Mouse (Mus musculus) CH12.LX (cell line): ENCODE measurements at regions not wholly inside any gene's neighbourhood (a gene's known extent, or its start where the extent isn't known, plus 50 kb on each side); places are given as distances from the start of the nearest gene placed in this dataset.

Source experiments
- DNase-seq: peaks from one replicate; pipeline ENCODE4 v3.0.0-alpha.2; 2013; ENCODE audit errors: extremely low read depth
- H3K27ac ChIP-seq: 2 replicates; pipeline ENCODE4 v1.5.1; 2012; ENCODE audit warnings: low read depth, mild to moderate bottlenecking, control low read depth, moderate library complexity; ENCODE audit not compliant: insufficient read depth
- H3K27me3 ChIP-seq: replicated peaks from 2 replicates; pipeline ENCODE3; 2012; ENCODE audit warnings: inconsistent platforms
- H3K36me3 ChIP-seq, 2 experiments: replicated peaks in 1 of 2; 2 replicates each; pipeline versions ENCODE3 to v1.6.1; 2012; ENCODE audit warnings: inconsistent platforms in 1 of 2, low read length in 1 of 2, mild to moderate bottlenecking in 1 of 2, mixed read lengths in 1 of 2, moderate library complexity in 1 of 2; ENCODE audit not compliant: control insufficient read depth in 1 of 2, insufficient read depth in 1 of 2
- H3K4me1 ChIP-seq, 2 experiments: 2 replicates each; pipeline ENCODE4 v1.6.1; 2012; ENCODE audit warnings: inconsistent platforms in 1 of 2, moderate library complexity in 1 of 2; ENCODE audit not compliant: insufficient read depth in 2 of 2, control insufficient read depth in 1 of 2
- H3K4me2 ChIP-seq: 2 replicates; pipeline ENCODE4 v1.6.1; 2012; ENCODE audit warnings: low read depth, mild to moderate bottlenecking, control low read depth; ENCODE audit not compliant: poor library complexity, insufficient read depth, severe bottlenecking
- H3K4me3 ChIP-seq, 3 experiments: fragments of 150-350 bp in 1 of 3; sonication (generic) in 1 of 3; replicated peaks in 1 of 3; 2 replicates each; pipeline versions ENCODE3 to v1.5.1; 2011 to 2012; ENCODE audit warnings: low read depth in 2 of 3, low read length in 2 of 3, mild to moderate bottlenecking in 2 of 3, moderate library complexity in 2 of 3, control low read depth in 1 of 3, improper control_type of control experiment in 1 of 3, inconsistent platforms in 1 of 3, mixed read lengths in 1 of 3; ENCODE audit not compliant: poor library complexity in 1 of 3
- H3K79me2 ChIP-seq: replicated peaks from 2 replicates; pipeline ENCODE4 v1.6.1; 2012; ENCODE audit warnings: mild to moderate bottlenecking, moderate library complexity; ENCODE audit not compliant: control insufficient read depth, poor library complexity, insufficient read depth, severe bottlenecking; ENCODE audit errors: extremely low read depth
- H3K9ac ChIP-seq: 2 replicates; pipeline ENCODE4 v1.6.1; 2012; ENCODE audit warnings: low read depth, mild to moderate bottlenecking, control low read depth, moderate library complexity; ENCODE audit not compliant: insufficient read depth
- H3K9me3 ChIP-seq: replicated peaks from 2 replicates; pipeline ENCODE3; 2012; ENCODE audit warnings: low read length, inconsistent platforms, mixed read lengths
- BHLHE40 ChIP-seq: IDR thresholded peaks from 2 replicates; pipeline ENCODE4 v1.6.1; 2011; ENCODE audit warnings: mild to moderate bottlenecking, low read depth, low read length, improper control_type of control experiment
- CTCF ChIP-seq, 2 experiments: IDR thresholded peaks in 1 of 2; conservative IDR thresholded peaks in 1 of 2; 2 replicates each; pipeline ENCODE4 v1.5.1; 2011 to 2012; ENCODE audit warnings: low read depth in 2 of 2, low read length in 2 of 2, improper control_type of control experiment in 1 of 2, inconsistent platforms in 1 of 2, mild to moderate bottlenecking in 1 of 2, moderate library complexity in 1 of 2
- E2F4 ChIP-seq: IDR thresholded peaks from 2 replicates; pipeline ENCODE4 v1.6.1; 2011; ENCODE audit warnings: low read depth, low read length, improper control_type of control experiment; ENCODE audit not compliant: insufficient replicate concordance
- ELF1 ChIP-seq: IDR thresholded peaks from 2 replicates; pipeline ENCODE4 v1.6.1; 2014; ENCODE audit warnings: low read depth, mild to moderate bottlenecking, inconsistent platforms, low read length, improper control_type of control experiment
- EP300 ChIP-seq: IDR thresholded peaks from 2 replicates; pipeline ENCODE4 v1.6.1; 2011; ENCODE audit warnings: low read length, improper control_type of control experiment
- ETS1 ChIP-seq: conservative IDR thresholded peaks from 2 replicates; pipeline ENCODE4 v1.6.1; 2012; ENCODE audit warnings: low read depth, mild to moderate bottlenecking, inconsistent platforms, low read length, improper control_type of control experiment, moderate library complexity
- HCFC1 ChIP-seq: IDR thresholded peaks from 2 replicates; pipeline ENCODE4 v1.6.1; 2012; ENCODE audit warnings: low read depth, mild to moderate bottlenecking, inconsistent platforms, low read length, improper control_type of control experiment
- MAZ ChIP-seq: IDR thresholded peaks from 2 replicates; pipeline ENCODE4 v1.6.1; 2012; ENCODE audit warnings: low read depth, mild to moderate bottlenecking, inconsistent platforms, low read length, improper control_type of control experiment, moderate library complexity
- MEF2A ChIP-seq: IDR thresholded peaks from 2 replicates; pipeline ENCODE4 v1.6.1; 2014; ENCODE audit warnings: low read depth, mild to moderate bottlenecking, inconsistent platforms, low read length, improper control_type of control experiment, borderline replicate concordance
- MXI1 ChIP-seq: IDR thresholded peaks from 2 replicates; pipeline ENCODE4 v1.6.1; 2011; ENCODE audit warnings: mild to moderate bottlenecking, low read depth, low read length, improper control_type of control experiment
- PAX5 ChIP-seq: IDR thresholded peaks from 2 replicates; pipeline ENCODE4 v1.6.1; 2012; ENCODE audit warnings: low read length, inconsistent platforms, mixed read lengths
- POLR2AphosphoS2 ChIP-seq: IDR thresholded peaks from 2 replicates; pipeline ENCODE4 v1.6.1; 2011; ENCODE audit warnings: low read depth, low read length, improper control_type of control experiment
- RAD21 ChIP-seq: IDR thresholded peaks from 2 replicates; pipeline ENCODE4 v1.6.1; 2011; ENCODE audit warnings: low read depth, mild to moderate bottlenecking, low read length, improper control_type of control experiment, moderate library complexity
- SMC3 ChIP-seq: IDR thresholded peaks from 2 replicates; pipeline ENCODE4 v1.6.1; 2011; ENCODE audit warnings: low read depth, low read length, improper control_type of control experiment
- TBP ChIP-seq: conservative IDR thresholded peaks from 2 replicates; pipeline ENCODE4 v1.6.1; 2011; ENCODE audit warnings: low read depth, low read length, improper control_type of control experiment
- UBTF ChIP-seq: IDR thresholded peaks from 2 replicates; pipeline ENCODE4 v1.6.1; 2012; ENCODE audit warnings: low read depth, mild to moderate bottlenecking, inconsistent platforms, low read length, improper control_type of control experiment, moderate library complexity
- USF1 ChIP-seq: IDR thresholded peaks from 2 replicates; pipeline ENCODE4 v1.6.1; 2014; ENCODE audit warnings: low read depth, mild to moderate bottlenecking, inconsistent platforms, low read length, improper control_type of control experiment
- USF2 ChIP-seq: conservative IDR thresholded peaks from 2 replicates; pipeline ENCODE4 v1.6.1; 2011; ENCODE audit warnings: low read depth, low read length, improper control_type of control experiment
- ZKSCAN1 ChIP-seq: IDR thresholded peaks from 2 replicates; pipeline ENCODE4 v1.6.1; 2012; ENCODE audit warnings: low read depth, inconsistent platforms, low read length, improper control_type of control experiment, borderline replicate concordance
- ZMIZ1 ChIP-seq: IDR thresholded peaks from 2 replicates; pipeline ENCODE4 v1.6.1; 2012; ENCODE audit warnings: low read depth, mild to moderate bottlenecking, inconsistent platforms, low read length, improper control_type of control experiment
- ZNF384 ChIP-seq: IDR thresholded peaks from 2 replicates; pipeline ENCODE4 v1.6.1; 2012; ENCODE audit warnings: low read depth, low read length, improper control_type of control experiment, inconsistent platforms
- dilution Hi-C: fragments of 300-500 bp; cut with MboI; formaldehyde crosslinking; loops from 2 replicates; pipeline ENCODE4 v1.14.3; 2020; ENCODE audit warnings: low sequenced_read_pairs; ENCODE audit not compliant: extremely low pct_unique_long_range_greater_than_20kb, extremely low pct_ligation_motif_present
- in situ Hi-C: fragments of 300-500 bp; cut with MboI; formaldehyde crosslinking; loops from 3 replicates; pipeline ENCODE4 v1.14.3; 2019; ENCODE audit warnings: low sequenced_read_pairs, low pct_ligation_motif_present, low pct_unique_long_range_greater_than_20kb, mixed read lengths

DNA sequence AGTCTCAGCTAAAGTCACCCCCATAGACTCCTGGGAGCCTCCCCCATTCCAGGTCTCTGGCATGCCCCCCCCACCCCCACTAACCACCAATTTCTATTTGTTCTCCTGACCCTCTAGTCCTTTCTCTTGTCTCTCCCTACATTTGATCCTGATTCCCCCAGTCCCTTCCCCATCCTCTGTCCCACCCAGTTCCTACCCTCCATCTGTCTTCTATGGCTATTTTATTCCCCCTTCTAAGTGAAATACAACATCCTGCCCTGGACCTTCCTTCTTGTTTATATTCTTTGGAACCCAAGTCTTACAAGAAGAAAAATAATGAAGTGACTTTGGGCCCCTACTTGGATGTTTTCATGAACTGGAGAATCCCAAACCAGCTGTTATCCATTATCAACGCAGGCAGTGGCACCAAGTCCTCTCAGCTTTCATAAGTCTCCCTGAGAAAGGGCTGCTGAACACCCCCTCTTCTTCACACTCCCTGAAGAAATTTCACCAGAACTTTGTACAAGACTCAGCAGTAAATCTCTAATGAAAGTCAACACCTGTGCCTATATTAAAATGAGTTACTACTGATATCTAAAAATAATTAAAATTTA, 108.1 kb upstream of the Ercc4 start:
- Histone ChIP-seq H3K4me3 (no peak overlapping the region), H3K4me1 (no peaks in the 10 kb centered on the region), H3K27ac (no peak overlapping the region), H3K4me2 (no peak overlapping the region), H3K27me3 (peaks cover 25% of the 10 kb centered on the region), H3K9me3 (no peaks in the 10 kb centered on the region), H3K9ac (no peak overlapping the region), H3K36me3 (no peaks in the 10 kb centered on the region), H3K79me2 (no peaks in the 10 kb centered on the region)
- dilution Hi-C loops: no loop called here
- TF ChIP-seq HCFC1: no peak
- no peak for TF ChIP-seq ETS1
- no peak for TF ChIP-seq MEF2A
- TF ChIP-seq TBP: no peak
- TF ChIP-seq MXI1: no peak
- no peak for TF ChIP-seq EP300
- DNase-seq: no peak
- in situ Hi-C loops: no loop called here

DNA sequence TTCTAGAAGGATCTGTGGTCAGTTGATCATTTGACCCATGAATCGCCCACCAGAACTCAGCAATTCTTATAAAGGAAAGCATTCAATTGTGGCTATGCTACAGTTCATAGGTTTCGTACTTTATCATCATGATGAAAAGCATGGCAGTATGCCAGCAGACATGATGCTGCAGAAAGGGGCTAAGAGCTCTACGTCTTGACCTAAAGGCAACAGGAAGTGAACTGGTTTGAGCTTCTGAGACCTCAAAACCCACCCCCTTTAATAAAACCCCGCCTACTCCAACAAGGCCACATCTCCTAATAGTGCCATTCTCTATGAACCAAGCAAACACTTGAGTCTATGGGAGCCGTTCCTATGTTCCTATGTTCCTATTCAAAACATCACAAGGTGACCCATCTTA, 96.6 kb upstream of the Ercc4 start:
- H3K4me3 ChIP-seq: no peak overlapping the region
- no peak for DNase-seq
- TF ChIP-seq RAD21: no peak
- no peak for TF ChIP-seq ZNF384
- TF ChIP-seq BHLHE40: no peak
- no peak for TF ChIP-seq UBTF
- no peak for TF ChIP-seq ZMIZ1
- no peak for TF ChIP-seq USF1
- no peak for TF ChIP-seq MEF2A
- no peak for TF ChIP-seq ZKSCAN1
- TF ChIP-seq E2F4: no peak
- no peak for TF ChIP-seq ELF1
- no peak for TF ChIP-seq USF2
- no peak for TF ChIP-seq CTCF (conservative IDR thresholded peaks at IDR 0.05 in 1 of 2, IDR thresholded peaks at IDR 0.05 in 1 of 2; ENCODE audit: low read depth in 2 of 2, low read length in 2 of 2)
- no peak for TF ChIP-seq MAZ
- no peak for TF ChIP-seq SMC3
- no peak for TF ChIP-seq POLR2AphosphoS2
- no peak for TF ChIP-seq PAX5
- peaks cover 7 to 43% of the 10 kb centered on the region in 2 experiments; a peak in 3 of 4 replicates for H3K4me1 ChIP-seq
- no peaks in the 10 kb centered on the region for H3K36me3 ChIP-seq
- no peak overlapping the region for H3K4me2 ChIP-seq
- peaks cover 2% of the 10 kb centered on the region for H3K27me3 ChIP-seq
- no peak overlapping the region for H3K9ac ChIP-seq
- no peak overlapping the region for H3K27ac ChIP-seq
- in situ Hi-C loops: no loop called here
- no peaks in the 10 kb centered on the region for H3K79me2 ChIP-seq
- H3K9me3 ChIP-seq: no peaks in the 10 kb centered on the region
- dilution Hi-C loops: no loop called here
